Mouse (Mus musculus): ENCODE measurements around the gene Nr6a1.

DNA sequence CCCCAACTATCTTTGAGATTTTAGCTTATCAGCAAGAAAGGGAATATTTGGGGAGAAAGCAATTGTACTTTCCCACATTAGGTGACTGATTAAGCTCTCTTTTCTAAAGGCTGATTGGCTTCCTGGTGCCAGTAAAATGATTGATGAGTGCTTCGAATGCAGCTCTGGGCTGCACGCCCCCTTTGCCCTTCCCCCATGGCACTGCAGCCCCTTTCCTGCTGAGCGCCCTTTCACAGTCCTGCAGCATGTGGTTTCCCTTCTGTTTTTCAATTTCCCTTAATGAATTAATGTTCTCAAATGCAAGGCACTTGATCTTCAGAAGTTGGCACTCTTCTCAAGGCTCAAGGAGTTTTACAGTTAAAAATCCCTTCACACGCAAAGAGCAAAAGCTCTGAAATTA is 12.5 kb downstream of the Nr6a1 start:
- TF ChIP-seq CTCF (IDR thresholded peaks at IDR 0.05; ENCODE audit: extremely low read depth, insufficient read depth, insufficient read length, insufficient replicate concordance) (no peak), POLR2A (IDR thresholded peaks at IDR 0.05; ENCODE audit: low read depth, low read length) (no peak)
